Mouse (Mus musculus): ENCODE measurements around the gene Hcls1.

GRCm38 (mm10) chr16:36928106-36928500, 6.7 kb upstream of the Hcls1 start:
- TF ChIP-seq POLR2A (IDR thresholded peaks at IDR 0.05; ENCODE audit: borderline replicate concordance, insufficient read depth, low read length) (no peak), CTCF (IDR thresholded peaks at IDR 0.05; ENCODE audit: borderline replicate concordance, insufficient read depth, low read depth, low read length) (no peak)
